Mouse (Mus musculus): Measurements from ENCODE around the gene Cnbp. TPM values are rescaled to one million over a fixed set of nuclear protein-coding genes. Genes with fewer than 3 reads are reported as not detected.

The Cnbp gene
- polyA plus RNA-seq, 1 experiment from 2014 or later: 793 TPM

GRCm38 (mm10) chr6:87796251-87796880 is 54.5 kb downstream of the Cnbp start:
- 0 out of 2 replicates have a peak, but pooled peaks cover 3% of the 10 kb centered on the region for H3K4me1 ChIP-seq
- ATAC-seq (ENCODE audit: low FRiP score): no peak
- H3K9me3 ChIP-seq (replicated peaks): no peaks in the 10 kb centered on the region
- no peak overlapping the region for H3K4me3 ChIP-seq
- H3K9ac ChIP-seq: no peak overlapping the region
- WGBS: 89% methylated on average over 6 of the region's 6 CpGs
- H3K36me3 ChIP-seq: peaks cover 12% of the 10 kb centered on the region
- H3K4me2 ChIP-seq (replicated peaks): no peak overlapping the region
- H3K27ac ChIP-seq: no peak overlapping the region
- H3K27me3 ChIP-seq: no peaks in the 10 kb centered on the region

- Histone ChIP-seq H3K4me2 (replicated peaks) (no peak overlapping the region), H3K9me3 (replicated peaks) (no peaks in the 10 kb centered on the region), H3K4me3 (no peak overlapping the region), H3K9ac (no peak overlapping the region), H3K4me1 (0 out of 2 replicates have a peak, but pooled peaks cover 3% of the 10 kb centered on the region), H3K27me3 (no peaks in the 10 kb centered on the region), H3K27ac (no peak overlapping the region), H3K36me3 (peaks cover 12% of the 10 kb centered on the region)
- 55% methylated on average over 6 of the region's 6 CpGs for WGBS
- no peak for ATAC-seq (ENCODE audit: low FRiP score)
These were observed 55.3 kb downstream of the Cnbp start for GRCm38 (mm10) chr6:87795385-87796150.

GRCm38 (mm10) chr6:87793821-87794510 is 56.9 kb downstream of the Cnbp start:
- H3K4me1 ChIP-seq: peaks cover 12% of the 10 kb centered on the region
- H3K4me2 ChIP-seq (replicated peaks): no peak overlapping the region
- H3K36me3 ChIP-seq: peaks cover 15% of the 10 kb centered on the region
- H3K9me3 ChIP-seq (replicated peaks): no peaks in the 10 kb centered on the region
- H3K27ac ChIP-seq: no peak overlapping the region
- no peaks in the 10 kb centered on the region for H3K27me3 ChIP-seq
- H3K4me3 ChIP-seq: no peak overlapping the region
- no peak overlapping the region for H3K9ac ChIP-seq
- ATAC-seq (ENCODE audit: low FRiP score): no peak
- WGBS: 95% methylated on average over 10 of the region's 10 CpGs

Other genes starting within 250 kb of the Cnbp start
- gene Aplf, start 178.9 kb downstream of the Cnbp start, polyA plus RNA-seq (2016; fragmentation: Nextera tagmentation; extraction: Ambion mirVana): 13.0 and 14.4 TPM in 2 replicates
- gene Efcc1, start 120.2 kb downstream of the Cnbp start, polyA plus RNA-seq (2016; fragmentation: Nextera tagmentation; extraction: Ambion mirVana): 8.2 and 9.7 TPM in 2 replicates
- gene Gp9, start 73.0 kb downstream of the Cnbp start, polyA plus RNA-seq (2016; fragmentation: Nextera tagmentation; extraction: Ambion mirVana): 1.8 and 2.6 TPM in 2 replicates
- gene Rab43, start 38.9 kb downstream of the Cnbp start, polyA plus RNA-seq (2016; fragmentation: Nextera tagmentation; extraction: Ambion mirVana): 12.2 and 13.1 TPM in 2 replicates
- gene Gm45140, start 15.3 kb downstream of the Cnbp start, polyA plus RNA-seq (2016; fragmentation: Nextera tagmentation; extraction: Ambion mirVana): 4.1 and 5.0 TPM in 2 replicates
- 47.4 and 52.7 TPM in 2 replicates for gene Isy1, start 12.3 kb downstream of the Cnbp start, polyA plus RNA-seq (2016; fragmentation: Nextera tagmentation; extraction: Ambion mirVana)
- gene Copg1, start 36.7 kb upstream of the Cnbp start, polyA plus RNA-seq (2016; fragmentation: Nextera tagmentation; extraction: Ambion mirVana): 165 TPM in 2 replicates
- 43.7 and 45.2 TPM in 2 replicates for gene Hmces, start 62.8 kb upstream of the Cnbp start, polyA plus RNA-seq (2016; fragmentation: Nextera tagmentation; extraction: Ambion mirVana)
- gene H1fx, start 130.5 kb upstream of the Cnbp start, polyA plus RNA-seq (2016; fragmentation: Nextera tagmentation; extraction: Ambion mirVana): 108 and 109 TPM in 2 replicates
- 218 and 236 TPM in 2 replicates for gene Rab7, start 194.2 kb upstream of the Cnbp start, polyA plus RNA-seq (2016; fragmentation: Nextera tagmentation; extraction: Ambion mirVana)
- 278 and 284 TPM in 2 replicates for gene Rpn1, start 233.4 kb upstream of the Cnbp start, polyA plus RNA-seq (2016; fragmentation: Nextera tagmentation; extraction: Ambion mirVana)

Measured in hindbrain, embryonic 12.5 days (tissue).